Mouse (Mus musculus): Measurements from ENCODE around the gene Pik3r5.

GRCm38 (mm10) chr11:68502902-68503629 is 71.1 kb downstream of the Pik3r5 start, which contains the start of gene Pik3r6:
- no peak for TF ChIP-seq CTCF (IDR thresholded peaks at IDR 0.05; ENCODE audit: low read depth)
- TF ChIP-seq EP300 (IDR thresholded peaks at IDR 0.05; ENCODE audit: low read depth): no peak
